Mouse (Mus musculus): ENCODE measurements around the gene Tnfrsf14.

DNA sequence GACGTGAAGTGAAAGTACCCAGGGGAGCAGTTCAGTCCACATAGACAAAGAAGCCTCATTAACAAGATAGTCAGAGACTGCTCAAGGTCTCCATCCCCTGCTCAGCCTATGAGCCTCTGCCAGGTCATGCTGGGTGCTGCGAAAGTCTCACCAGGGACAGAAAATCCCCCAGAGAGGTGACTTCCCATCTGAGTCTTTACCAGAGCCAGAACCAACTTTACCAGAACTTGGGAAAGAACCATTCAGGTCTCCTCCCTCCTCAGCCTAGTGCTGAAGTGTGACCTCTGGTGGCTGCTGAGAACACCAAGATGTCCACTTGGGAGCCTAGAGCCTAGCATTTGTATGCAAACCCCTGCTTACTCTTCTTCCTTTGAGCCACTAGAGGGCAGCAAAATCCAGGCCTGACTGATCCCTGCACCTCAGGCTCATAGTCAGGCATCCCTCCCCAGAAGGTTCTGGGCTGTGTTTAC, 15.8 kb upstream of the Tnfrsf14 start:
- TF ChIP-seq EP300 (IDR thresholded peaks at IDR 0.05), result no peak
- peak; percentile 99 for TF ChIP-seq CTCF (IDR thresholded peaks at IDR 0.05)

Measured in lung, postnatal 0 days (tissue).